Mouse (Mus musculus) kidney, adult 11 months (tissue): Measurements from ENCODE around the gene Tbcd.

Source experiments
- DNase-seq: peaks from one replicate; pipeline ENCODE4 v3.0.0; 2022

Gene Tbcd

DNA sequence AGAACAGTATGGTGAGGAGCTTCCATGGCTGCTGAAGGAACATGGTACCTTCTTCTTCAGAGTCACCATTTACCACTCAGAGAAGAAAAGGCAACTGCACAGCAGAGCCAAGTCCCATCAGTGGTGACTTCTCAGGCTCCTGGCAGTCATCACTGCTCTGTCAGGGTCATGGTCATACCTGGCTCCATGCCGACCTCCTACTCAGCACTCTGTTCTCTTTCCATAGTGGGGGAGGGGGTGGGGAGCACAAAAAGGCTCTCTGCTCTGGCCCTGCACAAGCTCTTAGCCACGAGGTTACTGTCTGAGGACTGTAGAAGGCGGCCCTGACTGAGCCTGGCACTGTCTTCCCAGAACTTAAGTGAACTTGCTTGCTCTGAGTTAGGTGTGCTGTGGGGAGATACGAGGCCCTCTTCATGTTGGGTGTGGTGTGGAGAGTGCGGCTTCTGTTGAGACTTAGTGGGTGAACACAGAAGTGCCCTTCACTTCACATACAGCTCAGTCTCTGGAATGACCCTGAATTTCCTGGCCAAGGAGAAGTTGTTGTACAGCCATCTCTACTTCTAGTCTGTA is 91.6 kb downstream of the Tbcd start:
- DNase-seq = peak; percentile 32

DNA sequence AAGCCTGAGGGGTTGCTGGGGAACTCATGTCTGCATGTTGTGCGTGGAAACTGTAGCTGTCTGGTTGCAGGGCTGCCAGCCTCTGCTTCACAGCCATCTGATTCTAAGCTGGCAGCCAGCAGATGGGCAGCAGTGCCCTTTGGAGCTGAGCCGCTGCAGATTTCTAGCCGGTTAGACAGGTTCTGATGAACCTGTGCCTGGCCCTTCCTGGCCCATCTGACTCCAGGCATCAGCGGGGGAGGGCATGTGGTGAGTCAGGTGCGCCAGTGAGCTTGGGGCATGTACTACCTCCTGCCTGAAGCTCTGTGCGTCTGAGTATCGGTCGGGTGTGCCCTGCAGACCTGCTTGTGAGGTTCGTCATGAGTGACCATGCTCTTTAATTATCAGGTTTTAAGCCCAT is 92.2 kb downstream of the Tbcd start:
- DNase-seq = peak; percentile 81

DNA sequence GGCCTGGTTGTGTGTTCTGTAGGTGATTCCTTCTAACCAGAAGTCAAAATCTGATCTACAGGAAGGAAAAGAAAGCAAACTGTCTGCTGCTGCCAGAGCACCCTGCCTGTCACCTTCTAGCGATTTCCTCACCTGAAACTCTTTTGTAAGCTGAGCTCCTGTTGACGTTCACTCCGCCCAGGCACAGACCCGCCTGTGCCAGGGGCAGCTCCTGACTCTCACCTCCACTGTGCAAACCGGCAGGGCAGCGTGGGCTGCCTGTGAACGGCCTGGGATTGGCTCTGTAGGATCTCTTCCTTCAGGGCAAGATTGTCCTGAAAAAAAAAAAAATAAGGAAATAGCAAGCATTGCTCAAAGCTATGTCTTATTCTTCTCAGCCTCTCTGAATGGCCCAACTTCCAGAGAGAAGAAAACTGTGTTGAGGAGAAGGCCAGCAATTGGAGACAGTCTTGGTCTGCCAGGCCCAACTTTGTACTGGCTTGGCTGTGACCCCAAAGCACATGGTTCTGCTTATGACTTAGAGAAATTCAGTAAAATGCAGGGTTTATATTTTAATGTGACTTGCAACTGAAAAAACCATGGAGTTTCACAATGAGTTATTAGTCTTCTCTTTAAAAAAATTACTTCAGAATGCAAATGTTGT is 93.1 kb downstream of the Tbcd start:
- DNase-seq = no peak

DNA sequence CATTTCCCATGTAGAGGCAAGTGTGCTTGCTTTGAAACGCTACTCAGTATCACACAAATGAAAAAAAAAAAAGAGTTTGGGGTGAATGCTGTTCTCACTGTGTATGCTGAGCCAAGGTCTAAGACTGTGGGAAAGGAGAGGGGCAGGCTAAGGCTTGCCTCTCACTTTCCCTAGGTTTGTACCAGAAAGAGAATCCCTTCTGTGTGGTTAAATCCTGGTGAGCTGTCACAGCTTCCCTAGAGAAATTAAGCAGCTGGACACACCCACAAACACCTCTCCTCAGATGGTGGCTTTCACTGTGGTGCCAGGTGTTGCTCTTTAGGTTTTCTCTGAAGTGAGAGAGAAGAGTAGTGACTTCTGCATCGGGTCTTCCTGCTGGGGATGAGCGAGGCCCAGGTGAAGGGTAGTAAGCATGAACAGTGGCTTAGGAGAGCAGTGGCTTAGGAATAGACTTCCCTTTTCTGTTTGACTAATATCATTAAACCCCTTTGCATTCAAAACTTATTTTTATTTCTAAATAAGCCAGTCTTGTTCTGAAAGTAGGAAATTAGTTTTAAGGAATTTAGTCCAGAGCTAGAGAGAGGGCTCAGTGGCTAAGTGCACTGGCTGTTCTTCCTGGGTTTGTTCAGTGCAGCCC is 93.8 kb downstream of the Tbcd start:
- no peak for DNase-seq

DNA sequence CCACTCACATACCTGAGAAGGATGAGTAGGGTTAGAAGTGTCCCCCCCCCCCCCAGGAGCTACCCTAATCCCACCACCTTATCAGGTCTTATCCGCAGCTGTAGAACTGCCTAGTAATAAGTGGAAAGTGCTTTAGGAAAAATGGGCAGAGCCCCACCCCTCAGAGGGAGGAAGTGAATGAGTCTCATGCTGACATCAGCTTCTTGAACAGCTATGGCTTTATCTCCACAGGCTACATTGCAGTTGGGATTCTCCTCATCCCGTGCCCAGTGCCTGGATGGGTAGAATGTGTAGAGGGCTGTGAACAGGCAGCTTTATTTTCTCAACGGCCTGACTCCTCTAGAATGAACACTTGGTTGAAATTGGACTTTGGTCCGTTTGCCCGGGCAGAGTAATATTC is 95.5 kb downstream of the Tbcd start:
- DNase-seq = no peak

DNA sequence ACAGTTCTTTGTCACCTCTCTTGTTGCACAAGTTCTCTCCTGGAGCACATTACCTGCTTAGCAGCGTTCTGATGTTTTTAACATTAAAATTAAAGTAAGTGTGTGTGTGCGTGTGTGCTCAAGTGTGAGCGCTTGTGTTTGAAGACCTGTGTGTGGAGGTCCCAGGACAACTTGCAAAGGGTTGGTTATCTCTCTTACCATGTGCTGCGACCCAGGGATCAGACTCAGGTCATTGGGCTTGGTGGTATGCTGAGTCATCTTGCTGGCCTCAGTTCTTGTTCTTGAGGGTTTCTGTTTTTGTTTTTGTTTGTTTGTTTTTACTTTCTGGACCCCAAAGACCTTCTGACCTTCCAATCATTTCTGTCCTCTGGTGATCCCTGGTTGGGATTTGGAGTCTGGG is 96.2 kb downstream of the Tbcd start:
- no peak for DNase-seq

DNA sequence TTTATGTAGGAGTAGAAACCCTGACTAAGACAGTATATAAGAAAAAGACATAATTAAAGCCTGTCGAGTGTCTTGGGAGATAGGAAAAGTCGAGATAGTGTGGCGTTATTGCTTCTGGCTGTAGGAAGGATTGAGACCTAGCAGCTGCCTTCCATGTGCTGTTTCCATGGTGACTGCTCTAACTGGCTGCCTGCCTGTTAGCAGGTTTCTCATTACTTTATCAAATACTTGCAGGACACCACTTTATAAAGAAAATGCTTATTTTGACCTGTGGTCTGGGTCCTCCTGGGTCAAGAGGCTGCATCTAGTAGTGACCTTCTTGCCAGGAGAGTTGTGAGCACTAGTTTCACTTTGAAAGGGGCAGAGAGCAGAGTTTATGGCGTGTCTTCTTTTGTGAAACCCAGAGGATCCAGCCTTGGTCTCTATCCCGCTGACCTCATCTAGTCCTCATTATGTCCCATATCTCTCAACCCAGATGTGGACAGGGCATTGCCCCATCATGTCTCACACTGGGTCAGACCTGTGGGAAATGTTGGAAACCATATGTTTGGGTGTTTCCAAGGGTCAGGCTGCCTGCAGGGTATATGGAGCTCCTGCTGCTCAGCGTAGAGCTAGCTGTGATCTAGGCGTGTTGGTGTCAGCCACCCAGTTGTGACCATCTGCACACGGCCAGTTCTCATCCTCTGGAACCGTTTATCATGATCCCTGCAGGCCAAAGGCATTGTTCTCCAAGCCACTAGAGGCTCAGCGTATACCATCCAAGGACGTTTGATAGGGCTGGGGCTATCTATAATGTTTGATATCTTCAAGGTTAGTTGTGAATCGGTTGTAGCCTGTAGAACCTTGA is 97.5 kb downstream of the Tbcd start:
- peak; percentile 44 for DNase-seq

DNA sequence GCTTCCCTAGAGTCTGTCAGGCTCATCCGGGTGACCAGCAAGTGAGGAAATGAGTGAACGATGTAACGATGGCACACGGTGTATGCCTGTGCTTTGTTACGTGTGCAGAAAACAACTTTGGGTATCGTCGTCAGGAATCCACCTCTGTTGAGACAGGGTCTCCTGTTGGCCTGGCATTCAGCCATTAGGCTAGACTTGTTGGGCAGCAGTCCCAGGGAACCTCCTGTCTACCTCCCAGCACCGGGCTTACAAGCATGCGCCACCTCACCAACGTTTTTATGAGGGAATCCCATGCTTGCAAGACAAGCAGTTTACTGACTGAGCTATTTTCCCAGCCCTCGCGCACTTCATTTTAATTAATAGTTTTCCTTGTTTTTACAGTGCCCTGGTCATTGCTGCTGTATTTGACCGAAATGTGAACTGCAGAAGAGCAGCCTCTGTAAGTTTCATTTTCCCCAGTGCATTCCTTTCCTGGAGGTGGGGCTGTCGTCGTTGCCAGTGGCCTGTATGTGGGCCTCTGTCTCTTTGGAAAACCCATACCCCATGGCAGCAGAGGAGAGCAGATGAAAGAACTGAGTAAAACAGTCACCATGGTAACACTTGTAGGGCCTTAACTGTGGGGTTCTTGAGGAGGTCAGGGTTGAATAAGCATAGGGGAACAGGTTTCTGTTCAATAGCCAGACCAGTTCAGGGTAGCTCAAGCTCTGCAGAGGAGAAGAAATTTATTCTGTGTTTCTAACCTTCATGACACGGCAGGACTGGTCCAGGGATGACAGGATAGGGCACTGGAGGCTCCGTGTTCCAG is 98.3 kb downstream of the Tbcd start:
- DNase-seq = no peak

DNA sequence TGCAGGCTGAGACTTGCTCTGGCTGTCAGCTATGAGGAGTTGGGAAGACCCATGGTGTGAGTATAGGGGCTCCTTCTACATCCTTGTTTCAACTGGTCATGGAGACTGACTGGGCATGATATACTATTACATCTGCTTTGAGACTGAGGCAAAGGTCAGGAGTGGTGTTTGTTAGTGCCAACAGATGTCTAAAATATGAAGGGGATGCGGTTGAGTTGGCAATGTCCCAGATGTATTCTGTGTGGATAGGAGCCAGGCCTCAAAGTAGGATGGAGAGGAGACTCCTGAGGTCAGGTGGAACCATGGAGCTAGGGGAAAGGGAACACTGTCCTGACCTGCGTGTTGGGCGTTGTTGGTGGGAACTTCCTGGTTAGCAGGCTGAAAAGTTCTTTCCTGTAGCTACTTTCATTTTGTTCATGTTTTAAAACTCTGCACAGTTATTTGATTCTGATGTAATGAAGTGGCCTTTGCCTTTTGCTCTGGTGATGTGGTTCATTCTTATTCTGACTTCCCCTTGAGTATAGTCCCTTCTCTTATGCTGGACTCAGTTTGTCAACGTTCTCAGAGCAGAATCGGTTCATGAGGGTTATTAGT is 99.6 kb downstream of the Tbcd start:
- no peak for DNase-seq

DNA sequence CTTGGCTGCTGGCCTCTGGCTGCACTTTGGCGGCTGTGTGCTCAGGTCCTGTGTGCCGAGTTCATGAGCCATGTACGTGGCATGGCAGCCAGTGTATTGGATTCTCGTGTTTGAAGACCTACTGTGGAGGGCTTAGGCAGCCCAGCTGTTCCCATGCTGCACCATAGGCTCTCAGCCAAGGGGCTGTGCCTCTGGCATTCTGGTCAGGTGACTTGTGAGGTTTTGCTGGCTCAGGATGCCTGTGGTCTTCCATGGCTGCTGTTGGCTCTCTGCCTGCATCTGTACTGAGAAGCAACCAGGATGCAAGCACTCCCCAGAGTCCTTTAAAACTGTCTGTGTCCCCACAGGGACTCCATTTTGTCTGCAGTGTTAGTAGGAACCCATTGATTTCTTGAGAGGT is 100.4 kb downstream of the Tbcd start:
- DNase-seq = peak; percentile 62

DNA sequence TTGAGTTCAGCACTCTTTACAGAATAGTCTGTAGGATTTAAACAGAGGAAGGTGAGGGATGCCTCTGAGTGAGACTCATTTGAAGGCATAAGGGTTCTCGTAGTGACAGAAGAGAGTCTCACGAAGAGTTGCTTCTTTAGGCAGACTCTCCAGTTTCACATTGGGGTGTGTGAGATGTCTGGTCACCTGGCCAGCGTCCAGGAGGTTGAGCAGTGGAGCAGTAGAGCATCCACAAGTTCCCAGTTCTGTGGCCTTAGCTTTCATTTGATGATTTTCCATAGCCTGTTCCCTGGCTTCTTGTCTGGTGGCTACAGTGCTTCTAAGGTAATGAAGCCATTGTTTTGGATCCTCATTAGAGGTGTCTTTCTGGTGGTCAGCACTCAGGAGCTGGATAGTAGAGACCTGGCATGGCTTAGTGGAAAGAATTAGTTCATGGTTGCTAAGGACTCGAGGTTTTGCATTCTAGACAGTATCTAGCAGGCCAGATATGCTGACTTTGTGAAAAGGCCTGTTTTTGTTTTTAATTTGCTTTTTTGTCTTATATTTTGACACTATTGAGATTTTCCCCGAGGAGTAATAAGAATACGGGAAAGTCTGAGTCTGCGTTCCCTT is 101.2 kb downstream of the Tbcd start:
- no peak for DNase-seq

DNA sequence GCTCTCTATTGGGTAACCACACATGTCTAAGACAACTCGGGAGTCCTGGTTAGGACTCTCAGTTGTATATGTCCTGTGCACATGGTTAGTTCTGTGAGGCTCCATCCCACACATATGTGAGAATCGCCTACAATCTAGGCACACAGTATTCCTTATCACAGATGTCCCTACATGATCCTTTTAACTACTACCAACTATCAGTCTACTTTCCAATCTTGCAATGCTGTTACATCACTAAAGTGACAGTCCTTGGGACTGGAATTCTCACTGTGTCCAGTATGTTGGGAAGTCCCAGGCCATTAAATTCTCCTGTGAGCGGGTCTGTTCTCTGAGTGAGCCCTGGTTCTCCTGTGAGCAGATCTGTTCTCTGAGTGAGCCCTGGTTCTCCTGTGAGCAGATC is 101.7 kb downstream of the Tbcd start:
- DNase-seq = no peak

DNA sequence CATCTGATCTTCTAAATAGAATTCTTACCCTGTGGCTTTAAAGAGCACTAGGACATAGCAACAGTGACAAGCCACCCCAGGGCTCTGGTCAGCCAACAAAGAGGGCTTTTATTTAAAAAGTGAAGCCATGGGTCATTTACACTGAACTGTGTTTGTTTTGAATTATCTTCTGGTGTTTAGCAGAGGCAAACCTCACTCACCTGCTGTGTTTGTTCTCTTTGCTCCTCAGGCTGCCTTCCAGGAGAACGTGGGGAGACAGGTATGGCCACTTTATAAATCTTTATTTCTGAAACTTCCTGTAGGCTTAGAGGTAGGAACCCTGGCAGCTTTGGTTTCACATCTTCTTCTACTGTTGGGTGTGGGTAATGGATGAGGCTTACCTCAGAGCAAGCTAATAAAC is 105.0 kb downstream of the Tbcd start:
- no peak for DNase-seq

DNA sequence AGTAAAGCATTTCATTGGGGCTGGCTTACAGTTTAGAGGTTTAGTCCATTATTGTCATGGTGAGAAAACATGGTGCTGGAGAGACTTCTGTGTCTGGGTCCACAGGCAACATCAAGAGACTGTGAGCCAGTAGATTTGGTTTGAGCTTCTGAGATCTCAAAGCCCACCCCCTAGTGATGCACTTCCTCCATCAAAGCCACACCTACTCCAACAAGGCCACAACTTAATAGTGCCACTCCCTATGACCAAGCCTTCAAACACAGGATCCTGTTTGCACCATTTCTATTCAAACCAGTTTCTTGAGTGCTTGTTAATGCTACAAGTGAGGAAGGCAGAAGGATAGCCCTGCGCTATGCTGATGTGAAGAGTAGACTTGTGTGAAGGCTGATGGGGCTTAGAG is 106.2 kb downstream of the Tbcd start:
- DNase-seq = no peak

DNA sequence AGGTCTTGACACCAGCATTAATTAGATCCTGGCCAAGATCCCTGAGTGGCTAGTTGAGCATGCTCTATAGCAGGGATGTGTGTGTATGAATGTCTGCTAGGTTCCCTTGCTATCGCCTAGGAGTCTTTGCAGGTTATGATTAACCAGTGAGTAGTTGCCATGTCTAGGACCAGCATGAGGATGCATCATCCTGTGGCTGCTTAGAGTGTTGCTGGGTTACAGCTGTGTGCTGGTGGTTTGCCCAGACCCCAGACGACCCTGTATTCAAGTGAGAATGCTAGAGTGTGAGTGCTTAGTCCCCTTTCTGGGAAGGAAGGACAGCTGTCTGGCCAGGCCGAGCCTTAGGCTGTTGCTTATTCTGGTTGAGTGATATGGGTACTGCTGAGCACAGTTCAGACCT is 106.8 kb downstream of the Tbcd start:
- no peak for DNase-seq

DNA sequence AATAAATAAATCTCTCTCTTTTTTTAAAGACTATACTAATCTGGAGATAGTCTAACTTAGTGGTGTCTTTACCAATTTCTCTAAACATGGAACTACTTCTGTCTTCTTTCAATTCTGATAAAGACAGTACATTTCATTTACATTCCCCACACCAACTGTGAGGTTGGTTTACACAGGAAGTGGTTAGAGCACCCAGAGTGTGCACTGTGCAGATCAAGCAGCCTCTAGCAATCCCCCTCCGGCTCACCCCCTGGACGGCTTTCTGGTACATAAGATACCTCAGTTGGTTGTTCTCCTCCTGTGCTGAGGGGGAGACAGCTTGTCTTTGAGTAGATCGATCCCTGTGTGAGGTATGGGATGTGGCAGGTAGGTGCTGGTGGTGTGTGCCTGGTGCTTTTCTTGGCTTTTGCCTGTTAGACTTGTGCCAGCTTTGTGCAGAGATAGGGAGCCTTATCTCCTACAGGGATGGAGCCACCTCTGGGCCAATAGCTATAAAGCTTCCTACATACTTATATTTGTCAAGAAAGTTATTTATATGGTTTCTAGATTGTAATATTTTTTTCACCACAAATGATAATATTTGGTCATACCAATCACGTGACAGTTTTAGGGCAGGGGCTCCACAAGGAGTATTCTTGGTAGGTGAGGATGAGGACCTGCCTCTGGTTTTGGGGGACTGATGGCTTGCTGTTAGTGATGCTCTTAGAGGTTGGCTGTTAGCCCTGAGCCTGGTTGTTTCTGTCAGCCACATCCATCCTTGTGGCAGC is 108.0 kb downstream of the Tbcd start:
- DNase-seq = no peak

DNA sequence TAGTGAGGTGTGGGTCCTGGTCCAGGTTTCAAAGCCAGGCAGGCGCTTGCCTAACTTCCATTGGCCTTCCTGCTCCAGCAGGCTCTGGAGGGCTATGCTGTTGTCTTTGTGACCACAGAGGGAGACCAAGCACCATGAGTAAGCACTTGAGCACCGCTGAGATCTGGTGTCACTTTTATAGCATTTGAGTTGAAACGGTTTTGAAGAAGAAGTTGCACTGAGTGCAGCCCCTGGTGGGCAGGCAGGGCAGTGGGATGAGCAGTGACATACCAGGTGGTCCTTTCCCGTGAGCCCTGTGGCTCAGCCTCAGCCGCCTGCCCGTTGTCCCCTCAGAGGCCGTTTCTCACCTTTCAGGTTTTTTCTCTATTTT is 108.5 kb downstream of the Tbcd start:
- no peak for DNase-seq

DNA sequence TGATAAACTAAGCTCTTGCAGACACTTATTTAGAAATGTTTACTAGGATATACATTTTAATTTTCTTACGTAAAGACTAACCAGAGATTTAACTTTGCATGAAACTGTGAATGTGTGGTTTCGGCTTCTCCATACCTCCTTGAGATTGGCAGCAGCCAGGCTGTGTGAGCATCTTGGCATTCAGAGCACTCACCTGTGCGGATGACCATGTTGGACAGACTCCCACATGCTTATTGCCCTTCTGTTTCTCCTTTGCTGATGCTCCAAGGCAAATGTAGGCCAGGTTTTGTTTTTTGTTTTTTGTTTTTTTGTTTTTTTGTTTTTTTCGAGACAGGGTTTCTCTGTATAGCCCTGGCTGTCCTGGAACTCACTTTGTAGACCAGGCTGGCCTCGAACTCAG is 111.6 kb downstream of the Tbcd start:
- DNase-seq = no peak

DNA sequence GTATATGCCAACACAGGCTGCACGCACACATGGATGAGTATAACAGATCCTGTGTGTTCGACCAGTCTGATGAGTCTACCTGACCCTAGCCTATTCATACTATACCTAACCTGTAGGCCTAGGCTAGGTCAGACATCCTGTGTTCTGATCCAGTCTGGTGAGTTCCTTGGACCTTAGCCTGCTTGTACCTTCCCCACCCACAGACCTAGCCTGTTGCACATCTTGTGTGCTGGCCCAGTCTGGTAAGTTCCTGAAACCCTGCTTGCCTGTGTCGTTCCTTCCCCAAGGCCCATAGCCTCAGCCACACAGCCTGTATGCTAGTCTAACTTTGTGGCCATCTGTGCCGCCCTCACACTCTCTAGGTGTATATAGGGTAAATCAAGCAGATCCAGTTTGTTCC is 112.5 kb downstream of the Tbcd start:
- no peak for DNase-seq

DNA sequence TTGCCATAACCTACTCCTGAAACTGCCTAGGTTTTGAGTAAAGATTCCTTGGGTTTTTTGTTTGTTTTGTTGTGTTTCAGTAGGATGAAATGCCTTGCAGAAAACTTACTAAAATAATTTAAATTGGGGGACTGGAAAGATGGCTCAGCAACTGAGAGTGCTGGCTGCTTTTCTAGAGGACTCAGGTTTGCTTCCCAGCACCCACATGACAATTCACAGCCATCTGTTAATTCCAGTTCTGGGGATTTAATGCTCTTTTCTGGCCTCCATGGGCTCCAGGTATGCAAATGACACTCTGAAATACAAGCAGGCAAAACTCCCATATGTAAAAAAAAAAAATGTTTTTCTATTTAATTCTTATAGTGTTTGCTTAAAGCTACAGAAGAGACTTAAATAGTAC is 130.1 kb downstream of the Tbcd start:
- no peak for DNase-seq

DNA sequence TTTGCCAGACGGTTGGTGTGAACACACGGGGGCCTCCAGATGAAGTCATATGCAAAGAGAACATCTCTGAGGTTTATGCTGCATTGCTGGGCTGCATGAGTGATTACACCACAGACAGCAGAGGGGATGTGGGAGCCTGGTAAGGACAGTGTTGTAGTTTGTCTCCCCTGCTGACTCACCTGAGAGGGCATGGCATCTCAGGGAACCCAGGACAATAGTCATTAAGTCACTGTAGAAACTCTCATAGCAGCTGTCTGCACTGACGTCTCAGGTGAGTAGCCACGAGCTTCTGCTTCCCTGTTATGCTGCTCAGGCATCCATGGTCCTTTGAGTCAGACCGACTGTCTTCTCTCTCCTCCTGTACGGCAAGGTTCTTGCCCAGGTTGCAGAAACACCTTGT is 145.5 kb downstream of the Tbcd start:
- no peak for DNase-seq
